Mouse (Mus musculus) ZHBTc4 (cell line): ENCODE data around the gene Arhgef3.

Source experiments
- DNase-seq: peaks from one replicate; pipeline ENCODE4 v3.0.0-alpha.2; 2011; ENCODE audit warnings: low read depth, low spot score

Arhgef3 gene

GRCm38 (mm10) chr14:27231506-27231905, 116.8 kb downstream of the Arhgef3 start:
- DNase-seq, result no peak

GRCm38 (mm10) chr14:27231974-27232780, 117.5 kb downstream of the Arhgef3 start:
- DNase-seq, result peak; percentile 33

GRCm38 (mm10) chr14:27233056-27233455, 118.4 kb downstream of the Arhgef3 start:
- no peak for DNase-seq

- DNase-seq, result no peak
Observed at GRCm38 (mm10) chr14:27233656-27234055, 119.0 kb downstream of the Arhgef3 start.

- no peak for DNase-seq
Observed at GRCm38 (mm10) chr14:27234270-27234840, 119.7 kb downstream of the Arhgef3 start.

- no peak for DNase-seq
Observed at GRCm38 (mm10) chr14:27235897-27236553, 121.3 kb downstream of the Arhgef3 start.

GRCm38 (mm10) chr14:27237522-27238187, 123.0 kb downstream of the Arhgef3 start:
- peak; percentile 36 for DNase-seq

- no peak for DNase-seq
Observed at GRCm38 (mm10) chr14:27238600-27239118, 124.0 kb downstream of the Arhgef3 start.

GRCm38 (mm10) chr14:27239551-27240091, 124.9 kb downstream of the Arhgef3 start:
- no peak for DNase-seq

GRCm38 (mm10) chr14:27242253-27242652, 127.6 kb downstream of the Arhgef3 start:
- DNase-seq, result no peak

GRCm38 (mm10) chr14:27242769-27243168, 128.1 kb downstream of the Arhgef3 start:
- DNase-seq, result no peak

GRCm38 (mm10) chr14:27243585-27243984, 128.9 kb downstream of the Arhgef3 start:
- DNase-seq, result no peak

GRCm38 (mm10) chr14:27244898-27245297, 130.2 kb downstream of the Arhgef3 start:
- DNase-seq, result no peak

GRCm38 (mm10) chr14:27246424-27246823, 131.7 kb downstream of the Arhgef3 start:
- DNase-seq, result no peak

GRCm38 (mm10) chr14:27246948-27247347, 132.2 kb downstream of the Arhgef3 start:
- DNase-seq, result peak; percentile 28

GRCm38 (mm10) chr14:27249121-27249520, 134.4 kb downstream of the Arhgef3 start:
- DNase-seq, result no peak

- no peak for DNase-seq
Observed at GRCm38 (mm10) chr14:27250281-27250789, 135.6 kb downstream of the Arhgef3 start.

- peak; percentile 42 for DNase-seq
Observed at GRCm38 (mm10) chr14:27253391-27253790, 138.7 kb downstream of the Arhgef3 start.

- DNase-seq, result no peak
Observed at GRCm38 (mm10) chr14:27262349-27262748, 147.7 kb downstream of the Arhgef3 start.

- DNase-seq, result no peak
Observed at GRCm38 (mm10) chr14:27266601-27267000, 151.9 kb downstream of the Arhgef3 start.

- DNase-seq, result no peak
Observed at GRCm38 (mm10) chr14:27268137-27268536, 153.4 kb downstream of the Arhgef3 start.
